Mouse (Mus musculus) stomach, postnatal 0 days (tissue): Measurements from ENCODE around the gene Cab39.

ENCODE experiments used
- CTCF ChIP-seq: IDR thresholded peaks from 2 replicates; pipeline ENCODE4 v1.5.1; 2016; ENCODE audit warnings: antibody characterized with exemption, low read depth, mild to moderate bottlenecking, moderate library complexity
- EP300 ChIP-seq: optimal IDR thresholded peaks from 2 replicates; pipeline ENCODE3; 2016; ENCODE audit warnings: antibody characterized with exemption

DNA sequence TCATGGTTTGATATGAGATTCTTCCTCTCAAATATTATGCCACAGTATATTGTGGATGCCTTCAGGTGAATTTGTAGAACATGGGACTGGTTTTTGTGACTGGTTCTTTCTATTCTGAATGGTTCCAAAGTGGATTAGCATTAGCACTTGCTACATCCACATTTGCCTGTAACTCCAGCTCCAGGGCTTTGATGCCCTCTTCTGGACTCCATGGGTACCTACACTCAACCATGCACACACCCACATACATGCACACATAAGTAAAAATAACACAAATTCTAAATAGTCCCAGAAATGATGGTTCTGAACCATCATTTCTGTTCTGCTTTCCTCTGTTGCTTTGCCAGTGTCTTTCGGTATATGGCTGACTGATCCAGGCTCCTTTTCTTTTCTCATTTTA is 26.5 kb downstream of the Cab39 start:
- TF ChIP-seq CTCF (peak; percentile 51), EP300 (no peak)
